In genomic region chr3:101236261-101236660, GRCm38 (mm10) we compare ENCODE assay signal across 14 mouse cellular contexts. TPM values are rescaled to one million over a fixed set of nuclear protein-coding genes. Genes with fewer than 3 reads are reported as not detected.
DNase-seq lines count a peak whose midpoint lies in the region; ATAC-seq lines count a peak whose summit lies in the region.
"Had no signal": no experiment of that assay in that cellular context is flagged by ENCODE, and none has a peak within 500 bp of the region (broad histone marks: within the 10 kb centered on the region; RNA-seq: fewer than 3 reads in every experiment).

No protein-coding gene starts in this region.

- WGBS in kidney, embryonic 16.5 days, result 9% methylated on average over 15 of the region's 15 CpGs
- WGBS in neural tube, embryonic 15.5 days, result 42% methylated on average over 15 of the region's 15 CpGs

- H3K27ac ChIP-seq in kidney, embryonic 16.5 days (ENCODE audit: low read length), result no peak overlapping the region
- H3K27ac ChIP-seq in neural tube, embryonic 15.5 days (replicated peaks), result peak overlapping the region; percentile 45; the same call in 1 of the 2 replicates
- H3K27ac ChIP-seq: embryonic facial prominence, embryonic 10.5 days had no signal

- no peaks in the 10 kb centered on the region for H3K9me3 ChIP-seq in kidney, embryonic 16.5 days (ENCODE audit: low read length)
- no peaks in the 10 kb centered on the region for H3K9me3 ChIP-seq in neural tube, embryonic 15.5 days (replicated peaks)
- H3K9me3 ChIP-seq: embryonic facial prominence, embryonic 10.5 days had no signal

- no peak for DNase-seq in kidney, adult 11 months
- peak; percentile 16 for DNase-seq in embryo, embryonic 10.5 days (ENCODE audit: low spot score)
- DNase-seq in layer of hippocampus, postnatal 36 days, result no peak
- no peak for DNase-seq in urinary bladder, adult 2 months (ENCODE audit: low spot score)
- DNase-seq in cerebellum, adult 11 months, result no peak
- DNase-seq: adrenal gland, postnatal 36 days; cerebellum, adult 11-12 months; liver had no signal

- H3K27me3 ChIP-seq in kidney, embryonic 16.5 days (ENCODE audit: insufficient read depth, low read length), result no peaks in the 10 kb centered on the region
- H3K27me3 ChIP-seq in neural tube, embryonic 15.5 days (replicated peaks), result no peaks in the 10 kb centered on the region

- no peak for ATAC-seq in kidney, embryonic 16.5 days (ENCODE audit: low FRiP score, low TSS enrichment)
- peak; percentile 27 for ATAC-seq in CD4-positive, CD25-positive, alpha-beta regulatory T cell, adult 4 months
- ATAC-seq in neural tube, embryonic 15.5 days (ENCODE audit: low FRiP score), result no peak

- no peak overlapping the region for H3K9ac ChIP-seq in kidney, embryonic 16.5 days (replicated peaks; ENCODE audit: low read length)
- no peak overlapping the region for H3K9ac ChIP-seq in neural tube, embryonic 15.5 days (replicated peaks)

- H3K4me1 ChIP-seq in kidney, embryonic 16.5 days (ENCODE audit: insufficient read depth, low read length), result peaks cover 19% of the 10 kb centered on the region; the same call in 1 of the 2 replicates
- peaks cover 23% of the 10 kb centered on the region for H3K4me1 ChIP-seq in neural tube, embryonic 15.5 days
- H3K4me1 ChIP-seq: megakaryocyte, embryonic 14.5 days had no signal

- H3K4me3 ChIP-seq in kidney, embryonic 16.5 days (ENCODE audit: low read length), result no peak overlapping the region
- H3K4me3 ChIP-seq in neural tube, embryonic 15.5 days (replicated peaks), result no peak overlapping the region
- H3K4me3 ChIP-seq: embryonic facial prominence, embryonic 10.5 days; megakaryocyte, embryonic 14.5 days had no signal

- no peaks in the 10 kb centered on the region for H3K36me3 ChIP-seq in kidney, embryonic 16.5 days (ENCODE audit: insufficient read depth, low read length)
- no peaks in the 10 kb centered on the region for H3K36me3 ChIP-seq in neural tube, embryonic 15.5 days
- H3K36me3 ChIP-seq: embryonic facial prominence, embryonic 10.5 days had no signal

- H3K4me2 ChIP-seq in kidney, embryonic 16.5 days (replicated peaks; ENCODE audit: low read depth, low read length), result peak overlapping the region; percentile 41
- H3K4me2 ChIP-seq in neural tube, embryonic 15.5 days, result peak overlapping the region; percentile 19; the same call in 1 of the 2 replicates

RNA-seq across cellular contexts. Expression of gene Cd2, which starts 51.5 kb away (rescaled TPM):
- 0.22 TPM in 1 of 2 replicates, not detected in the other for polyA plus RNA-seq in kidney, embryonic 16.5 days (2015; fragmentation: Nextera tagmentation; extraction: Ambion mirVana)
- 1,000 to 10,000 TPM; 1,558 to 1,756 TPM for polyA plus RNA-seq in CD4-positive, CD25-positive, alpha-beta regulatory T cell, adult 4 months (2017; shearing (Covaris generic))
- polyA plus RNA-seq in neural tube, embryonic 15.5 days (2015; fragmentation: Nextera tagmentation; extraction: Ambion mirVana), result 2.9 TPM in 1 of 2 replicates, not detected in the other
- not detected for total RNA-seq in layer of hippocampus, postnatal 36 days (2021)
- 2.1 and 2.4 TPM in 2 replicates for polyA plus RNA-seq in urinary bladder, adult 2 months (2012; rRNA removed)
- total RNA-seq: layer of hippocampus, postnatal 10 days had no signal
- polyA plus RNA-seq: embryonic facial prominence, embryonic 10.5 days had no signal

Comparison
In these comparisons a context has a peak if more than half of its experiments do, and no peak if none do; other contexts are left out.
1. RNA of gene Cd2, which starts 51.5 kb away (polyA plus RNA-seq): 1,558 to 1,756 TPM in CD4-positive, CD25-positive, alpha-beta regulatory T cell, adult 4 months; 2.1 to 2.4 TPM in urinary bladder, adult 2 months, 0.22 TPM in kidney, embryonic 16.5 days and 2.9 TPM in neural tube, embryonic 15.5 days; every median in the first group is over 100 times any median in the second.